ENCODE assay signal across 11 mouse cellular contexts in the genomic region with DNA sequence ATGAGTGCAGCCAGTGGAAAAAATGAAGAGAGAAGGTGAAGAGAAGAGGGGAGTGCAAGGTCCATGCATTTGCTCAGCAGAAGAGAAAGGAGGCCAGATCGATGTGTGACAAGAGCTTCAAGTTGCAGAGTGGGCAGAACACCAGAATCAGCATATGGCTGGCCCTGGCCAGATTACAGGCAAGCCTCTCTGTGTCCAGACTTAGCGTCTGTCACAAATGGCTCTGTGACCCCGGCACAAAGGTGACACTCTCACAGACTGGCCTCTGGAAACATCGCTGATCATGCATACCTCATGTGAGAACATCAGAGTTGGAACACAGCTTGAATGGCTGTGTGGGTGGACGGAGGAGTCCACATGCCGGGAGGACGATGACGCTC. TPM values are rescaled to one million over a fixed set of nuclear protein-coding genes. Genes with fewer than 3 reads are reported as not detected.
A peak's percentile ranks its signal among the peaks of the same experiment; 100 is the strongest.
DNase-seq lines count a peak whose midpoint lies in the region; ATAC-seq and TF ChIP-seq lines count a peak whose summit lies in the region.
"Had no signal": no experiment of that assay in that cellular context is flagged by ENCODE, and none has a peak within 500 bp of the region (broad histone marks: within the 10 kb centered on the region; RNA-seq: fewer than 3 reads in every experiment).

No protein-coding gene starts in this region.

- H3K9ac ChIP-seq in forebrain, embryonic 13.5 days = no peak overlapping the region
- no peak overlapping the region for H3K9ac ChIP-seq in forebrain, embryonic 11.5 days (ENCODE audit: low read length)
- H3K9ac ChIP-seq in liver, postnatal 0 days (replicated peaks) = no peak overlapping the region

- WGBS in forebrain, embryonic 13.5 days = 72% methylated on average over 8 of the region's 8 CpGs
- 84% methylated on average over 8 of the region's 8 CpGs for WGBS in forebrain, embryonic 11.5 days
- 59% methylated on average over 8 of the region's 8 CpGs for WGBS in liver, postnatal 0 days (ENCODE audit: insufficient replicate concordance)

- ATAC-seq in forebrain, embryonic 13.5 days = peak; percentile 69
- ATAC-seq in forebrain, embryonic 11.5 days (replicated peaks; ENCODE audit: low FRiP score) = no peak
- ATAC-seq in liver, postnatal 0 days = peak; percentile 64; the same call in 1 of the 2 replicates

- H3K4me1 ChIP-seq in forebrain, embryonic 13.5 days = peaks cover 17% of the 10 kb centered on the region
- H3K4me1 ChIP-seq in forebrain, embryonic 11.5 days (replicated peaks; ENCODE audit: control insufficient read depth, insufficient read depth, low read length) = 0 out of 2 replicates have a peak, but pooled peaks cover 2% of the 10 kb centered on the region
- peaks cover 4% of the 10 kb centered on the region; the same call in 1 of the 2 replicates for H3K4me1 ChIP-seq in liver, postnatal 0 days (ENCODE audit: insufficient read depth)

- no peak overlapping the region for H3K4me2 ChIP-seq in forebrain, embryonic 13.5 days
- no peak overlapping the region for H3K4me2 ChIP-seq in forebrain, embryonic 11.5 days (ENCODE audit: low read depth, low read length, severe bottlenecking)
- H3K4me2 ChIP-seq in liver, postnatal 0 days (ENCODE audit: low read depth, low read length) = no peak overlapping the region

- no peak overlapping the region for H3K27ac ChIP-seq in forebrain, embryonic 13.5 days
- no peak overlapping the region for H3K27ac ChIP-seq in forebrain, embryonic 11.5 days (ENCODE audit: low read depth, low read length)
- H3K27ac ChIP-seq in liver, postnatal 0 days (ENCODE audit: low read depth) = no peak overlapping the region

- DNase-seq in forebrain, embryonic 11.5 days (ENCODE audit: low spot score) = no peak
- no peak for DNase-seq in liver, postnatal 0 days
- no peak for DNase-seq in liver
- peak; percentile 20 for DNase-seq in kidney, adult 11 months
- peak; percentile 42 for DNase-seq in retina, postnatal 1 day
- DNase-seq in layer of hippocampus, postnatal 36 days = no peak
- no peak for DNase-seq in lung, postnatal 14 days

- H3K36me3 ChIP-seq in forebrain, embryonic 13.5 days (ENCODE audit: poor library complexity, severe bottlenecking) = no peaks in the 10 kb centered on the region
- no peaks in the 10 kb centered on the region for H3K36me3 ChIP-seq in forebrain, embryonic 11.5 days (ENCODE audit: control insufficient read depth, insufficient read depth, low read length)
- no peaks in the 10 kb centered on the region for H3K36me3 ChIP-seq in liver, postnatal 0 days (replicated peaks; ENCODE audit: insufficient read depth, low read length)

- no peak for TF ChIP-seq CTCF in liver, postnatal 0 days (IDR thresholded peaks at IDR 0.05; ENCODE audit: low read depth)

- no peak overlapping the region for H3K4me3 ChIP-seq in forebrain, embryonic 13.5 days
- H3K4me3 ChIP-seq in forebrain, embryonic 11.5 days (ENCODE audit: low read depth, low read length) = no peak overlapping the region
- H3K4me3 ChIP-seq in liver, postnatal 0 days (ENCODE audit: low read depth, low read length) = no peak overlapping the region
- H3K4me3 ChIP-seq: erythroblast, embryonic 14.5 days had no signal

- no peaks in the 10 kb centered on the region for H3K27me3 ChIP-seq in forebrain, embryonic 13.5 days
- H3K27me3 ChIP-seq in forebrain, embryonic 11.5 days (ENCODE audit: control insufficient read depth, insufficient read depth, low read length) = no peaks in the 10 kb centered on the region
- no peaks in the 10 kb centered on the region for H3K27me3 ChIP-seq in liver, postnatal 0 days (ENCODE audit: insufficient read depth, low read length)

- no peak for TF ChIP-seq EP300 in liver, postnatal 0 days (IDR thresholded peaks at IDR 0.05; ENCODE audit: low read depth)

- no peaks in the 10 kb centered on the region for H3K9me3 ChIP-seq in forebrain, embryonic 13.5 days (replicated peaks)
- H3K9me3 ChIP-seq in forebrain, embryonic 11.5 days (ENCODE audit: control insufficient read depth, low read length) = no peaks in the 10 kb centered on the region
- H3K9me3 ChIP-seq in liver, postnatal 0 days (ENCODE audit: low read length) = no peaks in the 10 kb centered on the region

RNA-seq across cellular contexts. Expression of gene Frem2, which starts 46.0 kb away (rescaled TPM):
- 0.62 and 0.86 TPM in 2 replicates for polyA plus RNA-seq in forebrain, embryonic 13.5 days (2015; fragmentation: Nextera tagmentation; extraction: Ambion mirVana)
- 2.5 and 2.7 TPM in 2 replicates for polyA plus RNA-seq in forebrain, embryonic 11.5 days (2014; fragmentation: Nextera tagmentation; extraction: Ambion mirVana)
- polyA plus RNA-seq in liver, postnatal 0 days (2015; fragmentation: Nextera tagmentation; extraction: Ambion mirVana) = 0.05 and 0.06 TPM in 2 replicates
- 1 to 10 TPM; 2.1 to 2.5 TPM for total RNA-seq in layer of hippocampus, postnatal 36 days (2021)
- total RNA-seq: hematopoietic stem cell, adult 5-6 weeks; neutrophil, adult 5-6 weeks had no signal

Comparison
In these comparisons a context has a peak if more than half of its experiments do, and no peak if none do; other contexts are left out.
1. DNase-seq: peak in kidney, adult 11 months (single experiment) and retina, postnatal 1 day (single experiment); none in forebrain, embryonic 11.5 days (single experiment), liver, postnatal 0 days (single experiment), liver (single experiment), layer of hippocampus, postnatal 36 days (0 of 2) and lung, postnatal 14 days (single experiment).